Mouse (Mus musculus) limb, embryonic 10.5 days (tissue): ENCODE measurements around the gene Catsperd. TPM values are rescaled to one million over a fixed set of nuclear protein-coding genes. Genes with fewer than 3 reads are reported as not detected.
"Not testable (repeated sequence)": the region's sequence is repeated elsewhere in the genome, so short reads cannot be mapped to it uniquely, and the experiment has no call there.

Experiments
- DNase-seq: peaks from one replicate; pipeline ENCODE4 v3.0.0-alpha.2; 2017; ENCODE audit warnings: low spot score
- H3K27ac ChIP-seq: fragments of 300-500 bp; sonication (generic); 2 replicates; pipeline ENCODE4 v1.5.1; 2016; ENCODE audit warnings: mild to moderate bottlenecking
- H3K27me3 ChIP-seq: fragments of 300-500 bp; sonication (generic); 2 replicates; pipeline ENCODE4 v1.6.1; 2016; ENCODE audit warnings: low read depth, mild to moderate bottlenecking; ENCODE audit not compliant: poor library complexity, severe bottlenecking
- H3K36me3 ChIP-seq: fragments of 300-500 bp; sonication (generic); 2 replicates; pipeline ENCODE4 v1.6.1; 2016; ENCODE audit warnings: mild to moderate bottlenecking, moderate library complexity
- H3K4me1 ChIP-seq: fragments of 300-500 bp; sonication (generic); 2 replicates; pipeline ENCODE4 v1.6.1; 2016
- H3K4me3 ChIP-seq: fragments of 300-500 bp; sonication (generic); 2 replicates; pipeline ENCODE4 v1.5.1; 2016; ENCODE audit warnings: mild to moderate bottlenecking, moderate library complexity
- H3K9me3 ChIP-seq: fragments of 300-500 bp; sonication (generic); replicated peaks from 2 replicates; pipeline ENCODE4 v1.6.1; 2016; ENCODE audit warnings: mild to moderate bottlenecking
- WGBS: fragments of 180-500 bp; shearing (Covaris S2); methylation state at CpG from one replicate; pipeline ENCODE4 v1.1.7; 2016; 5-methylcytosine and 5-hydroxymethylcytosine counted together
- polyA plus RNA-seq: library from polyadenylated mRNA; unstranded; fragments of >200 nt; fragmentation: Nextera tagmentation; extraction: Ambion mirVana; gene quantifications from 2 replicates; pipeline ENCODE4 v1.2.1, GENCODE M21; 2016

The Catsperd gene
- polyA plus RNA-seq, 1 experiment from 2014 or later = 1.0 TPM

- 92% methylated on average over 3 of the region's 3 CpGs for WGBS
- Histone ChIP-seq H3K36me3 (peaks cover 88% of the 10 kb centered on the region), H3K27me3 (no peaks in the 10 kb centered on the region), H3K9me3 (no peaks in the 10 kb centered on the region), H3K4me3 (no peak overlapping the region; the same call in 1 of the 2 replicates), H3K4me1 (peaks cover 19% of the 10 kb centered on the region), H3K27ac (no peak overlapping the region)
- DNase-seq = no peak
Measured at GRCm38 (mm10) chr17:56604422-56604821, 23.5 kb upstream of the Catsperd start.

- DNase-seq = no peak
- WGBS = 95% methylated on average over 9 of the region's 9 CpGs
- Histone ChIP-seq H3K9me3 (no peaks in the 10 kb centered on the region), H3K27ac (no peak overlapping the region), H3K4me3 (no peak overlapping the region), H3K4me1 (peaks cover 25% of the 10 kb centered on the region), H3K27me3 (no peaks in the 10 kb centered on the region), H3K36me3 (peaks cover 78% of the 10 kb centered on the region)
Measured at GRCm38 (mm10) chr17:56605431-56605830, 22.5 kb upstream of the Catsperd start.

GRCm38 (mm10) chr17:56607521-56608062, 20.4 kb upstream of the Catsperd start:
- peaks cover 38% of the 10 kb centered on the region for H3K4me1 ChIP-seq
- H3K27me3 ChIP-seq = no peaks in the 10 kb centered on the region
- no peaks in the 10 kb centered on the region for H3K9me3 ChIP-seq
- no peak overlapping the region for H3K27ac ChIP-seq
- H3K36me3 ChIP-seq = peaks cover 56% of the 10 kb centered on the region
- WGBS = 64% methylated on average over 3 of the region's 3 CpGs
- no peak for DNase-seq
- peak overlapping the region; percentile 68; the same call in 1 of the 2 replicates for H3K4me3 ChIP-seq

- H3K27me3 ChIP-seq = no peaks in the 10 kb centered on the region
- DNase-seq = no peak
- peak overlapping the region; percentile 68 for H3K4me3 ChIP-seq
- H3K9me3 ChIP-seq = no peaks in the 10 kb centered on the region
- H3K4me1 ChIP-seq = peaks cover 38% of the 10 kb centered on the region
- 53% methylated on average over 5 of the region's 5 CpGs for WGBS
- H3K36me3 ChIP-seq = peaks cover 46% of the 10 kb centered on the region
- H3K27ac ChIP-seq = peak overlapping the region; percentile 84; the same call in 1 of the 2 replicates
Measured at GRCm38 (mm10) chr17:56608699-56609098, 19.2 kb upstream of the Catsperd start.

GRCm38 (mm10) chr17:56609452-56610171, 18.3 kb upstream of the Catsperd start, which contains the start of gene 2410015M20Rik:
2410015M20Rik (minus strand) TSS chr17:56609771.
- Histone ChIP-seq H3K36me3 (peaks cover 46% of the 10 kb centered on the region), H3K4me1 (peaks cover 44% of the 10 kb centered on the region)

GRCm38 (mm10) chr17:56611323-56611722, 16.6 kb upstream of the Catsperd start:
- no peaks in the 10 kb centered on the region for H3K27me3 ChIP-seq
- H3K36me3 ChIP-seq = peaks cover 46% of the 10 kb centered on the region
- WGBS = 71% methylated on average over 2 of the region's 2 CpGs
- DNase-seq = no peak
- no peak overlapping the region for H3K27ac ChIP-seq
- H3K4me3 ChIP-seq = peak overlapping the region; percentile 68
- H3K9me3 ChIP-seq = no peaks in the 10 kb centered on the region
- H3K4me1 ChIP-seq = peaks cover 57% of the 10 kb centered on the region

More at GRCm38 (mm10) chr17:56609452-56610171, 18.3 kb upstream of the Catsperd start, which contains the start of gene 2410015M20Rik:
- no peaks in the 10 kb centered on the region for H3K9me3 ChIP-seq
- peak within 1 kb of the TSS; percentile 84 for H3K27ac ChIP-seq
- DNase-seq = peak; percentile 92
- under 1% methylated on average over 44 of the region's 44 CpGs for WGBS
- H3K4me3 ChIP-seq = peak within 1 kb of the TSS; percentile 68
- H3K27me3 ChIP-seq = no peaks in the 10 kb centered on the region

- peaks cover 57% of the 10 kb centered on the region for H3K4me1 ChIP-seq
- peak overlapping the region; percentile 34 for H3K4me3 ChIP-seq
- peaks cover 46% of the 10 kb centered on the region for H3K36me3 ChIP-seq
- H3K27ac ChIP-seq = 0 out of 2 replicates have a peak overlapping the region, but pooled peaks have one; percentile 27
- no peaks in the 10 kb centered on the region for H3K27me3 ChIP-seq
- WGBS = 11% methylated on average over 14 of the region's 14 CpGs
- DNase-seq = peak; percentile 51
- H3K9me3 ChIP-seq = no peaks in the 10 kb centered on the region
Measured at GRCm38 (mm10) chr17:56611861-56612564, 15.9 kb upstream of the Catsperd start.

GRCm38 (mm10) chr17:56612565-56612939, 15.4 kb upstream of the Catsperd start:
- not testable (repeated sequence) for H3K9me3 ChIP-seq, DNase-seq, H3K27me3 ChIP-seq
- H3K27ac ChIP-seq = 0 out of 2 replicates have a peak overlapping the region, but pooled peaks have one; percentile 27
- H3K4me3 ChIP-seq = peak overlapping the region; percentile 80
- H3K36me3 ChIP-seq = peaks cover 46% of the 10 kb centered on the region
- H3K4me1 ChIP-seq = peaks cover 56% of the 10 kb centered on the region
- WGBS = 75% methylated on average over 10 of the region's 10 CpGs

- peaks cover 48% of the 10 kb centered on the region for H3K4me1 ChIP-seq
- no peaks in the 10 kb centered on the region for H3K9me3 ChIP-seq
Measured at GRCm38 (mm10) chr17:56613236-56613844, 14.6 kb upstream of the Catsperd start, which contains the start of gene Rpl36. Rpl36 (plus strand) TSS chr17:56613416.

GRCm38 (mm10) chr17:56613893-56614292, 14.1 kb upstream of the Catsperd start:
- Histone ChIP-seq H3K4me1 (peaks cover 42% of the 10 kb centered on the region), H3K36me3 (peaks cover 53% of the 10 kb centered on the region), H3K4me3 (peak overlapping the region; percentile 80), H3K27ac (peak overlapping the region; percentile 96)
- H3K9me3 ChIP-seq, H3K27me3 ChIP-seq: not testable (repeated sequence)
- peak; percentile 52 for DNase-seq
- WGBS = under 1% methylated on average over 26 of the region's 26 CpGs

More at GRCm38 (mm10) chr17:56613236-56613844, 14.6 kb upstream of the Catsperd start, which contains the start of gene Rpl36:
- Histone ChIP-seq H3K27ac (peak within 1 kb of the TSS; percentile 96), H3K27me3 (no peaks in the 10 kb centered on the region), H3K36me3 (peaks cover 47% of the 10 kb centered on the region), H3K4me3 (peak within 1 kb of the TSS; percentile 80)
- under 1% methylated on average over 52 of the region's 52 CpGs for WGBS
- peak; percentile 99 for DNase-seq

GRCm38 (mm10) chr17:56614391-56615135, 13.4 kb upstream of the Catsperd start:
- H3K27ac ChIP-seq = peak overlapping the region; percentile 96

More at GRCm38 (mm10) chr17:56614391-56615135, 13.4 kb upstream of the Catsperd start:
- Histone ChIP-seq H3K4me3 (peak overlapping the region; percentile 80), H3K9me3 (no peaks in the 10 kb centered on the region), H3K4me1 (peaks cover 38% of the 10 kb centered on the region), H3K36me3 (peaks cover 59% of the 10 kb centered on the region), H3K27me3 (no peaks in the 10 kb centered on the region)
- no peak for DNase-seq
- 33% methylated on average over 14 of the region's 14 CpGs for WGBS
